Mouse (Mus musculus): ENCODE data around the gene Tomm40l.
"Not testable (repeated sequence)": the region's sequence is repeated elsewhere in the genome, so short reads cannot be mapped to it uniquely, and the experiment has no call there.

The Tomm40l gene

GRCm38 (mm10) chr1:171249913-171250600 lies 27.7 kb upstream of the Tomm40l start, which contains the start of gene Adamts4:
Gene Adamts4, plus strand, starts transcription at chr1:171250421.
- no peak for DNase-seq

GRCm38 (mm10) chr1:171248386-171249226 lies 26.3 kb upstream of the Tomm40l start:
- DNase-seq: no peak

- no peak for DNase-seq
These were observed 25.6 kb upstream of the Tomm40l start for GRCm38 (mm10) chr1:171247916-171248315.

GRCm38 (mm10) chr1:171247453-171247841 lies 25.1 kb upstream of the Tomm40l start:
- DNase-seq: no peak

- peak; percentile 96 for DNase-seq
These were observed 24.6 kb upstream of the Tomm40l start for GRCm38 (mm10) chr1:171246709-171247452.

GRCm38 (mm10) chr1:171245353-171245752 lies 23.0 kb upstream of the Tomm40l start:
- DNase-seq: no peak

- DNase-seq: not testable (repeated sequence)
These were observed 19.6 kb upstream of the Tomm40l start for GRCm38 (mm10) chr1:171241952-171242351.

- no peak for DNase-seq
These were observed 18.6 kb upstream of the Tomm40l start for GRCm38 (mm10) chr1:171240911-171241310.

GRCm38 (mm10) chr1:171239992-171240744 lies 17.9 kb upstream of the Tomm40l start:
- DNase-seq: no peak

GRCm38 (mm10) chr1:171238463-171238862 lies 16.1 kb upstream of the Tomm40l start:
- peak; percentile 54 for DNase-seq

- no peak for DNase-seq
These were observed 15.1 kb upstream of the Tomm40l start for GRCm38 (mm10) chr1:171237438-171237837.

- no peak for DNase-seq
These were observed 13.5 kb upstream of the Tomm40l start for GRCm38 (mm10) chr1:171235791-171236190.

- DNase-seq: no peak
These were observed 12.2 kb upstream of the Tomm40l start for GRCm38 (mm10) chr1:171234538-171234937.

GRCm38 (mm10) chr1:171234126-171234525 lies 11.8 kb upstream of the Tomm40l start, which contains the start of gene Fcer1g:
Gene Fcer1g, minus strand, starts transcription at chr1:171234365.
- DNase-seq: no peak

GRCm38 (mm10) chr1:171232800-171233730 lies 10.8 kb upstream of the Tomm40l start:
- no peak for DNase-seq

- DNase-seq: no peak
These were observed 10.0 kb upstream of the Tomm40l start for GRCm38 (mm10) chr1:171232348-171232747.

- DNase-seq: no peak
These were observed 9.5 kb upstream of the Tomm40l start for GRCm38 (mm10) chr1:171231844-171232243.

- no peak for DNase-seq
These were observed 7.9 kb upstream of the Tomm40l start for GRCm38 (mm10) chr1:171230215-171230614.

GRCm38 (mm10) chr1:171229750-171230149 lies 7.4 kb upstream of the Tomm40l start:
- DNase-seq: no peak

- no peak for DNase-seq
These were observed 5.6 kb upstream of the Tomm40l start for GRCm38 (mm10) chr1:171227879-171228278.

- DNase-seq: no peak
These were observed 4.5 kb upstream of the Tomm40l start for GRCm38 (mm10) chr1:171226780-171227179.
